Mouse (Mus musculus): ENCODE measurements at regions not wholly inside any gene's neighbourhood (a gene's known extent, or its start where the extent isn't known, plus 50 kb on each side); places are given as distances from the start of the nearest gene placed in this dataset.
A peak's percentile ranks its signal among the peaks of the same experiment; 100 is the strongest.

GRCm38 (mm10) chr2:133724310-133724709 is 172.4 kb downstream of the Bmp2 start:
- peak; percentile 53 for TF ChIP-seq CTCF (IDR thresholded peaks at IDR 0.05)
- no peak overlapping the region for H3K27ac ChIP-seq (ENCODE audit: low read depth, low read length)
- ATAC-seq (ENCODE audit: low FRiP score): no peak
- H3K36me3 ChIP-seq (ENCODE audit: insufficient read depth, low read length): no peaks in the 10 kb centered on the region
- no peak overlapping the region for H3K9ac ChIP-seq (replicated peaks; ENCODE audit: low read length, poor library complexity, severe bottlenecking)
- H3K4me3 ChIP-seq (ENCODE audit: low read depth, low read length): no peak overlapping the region
- no peaks in the 10 kb centered on the region; the same call in 1 of the 2 replicates for H3K4me1 ChIP-seq (ENCODE audit: insufficient read depth, low read length)
- H3K9me3 ChIP-seq (ENCODE audit: low read length): no peaks in the 10 kb centered on the region
- no peaks in the 10 kb centered on the region for H3K27me3 ChIP-seq (ENCODE audit: insufficient read depth, low read length)
- H3K4me2 ChIP-seq (ENCODE audit: low read depth, low read length, poor library complexity, severe bottlenecking): no peak overlapping the region
- 80% methylated on average over 7 of the region's 7 CpGs for WGBS
- peak; percentile 31 for DNase-seq (ENCODE audit: low spot score)

- DNase-seq (ENCODE audit: low spot score): no peak
- Histone ChIP-seq H3K9me3 (ENCODE audit: low read length) (no peaks in the 10 kb centered on the region), H3K9ac (replicated peaks; ENCODE audit: low read length, poor library complexity, severe bottlenecking) (no peak overlapping the region), H3K4me2 (ENCODE audit: low read depth, low read length, poor library complexity, severe bottlenecking) (no peak overlapping the region), H3K4me3 (ENCODE audit: low read depth, low read length) (no peak overlapping the region), H3K4me1 (ENCODE audit: insufficient read depth, low read length) (no peaks in the 10 kb centered on the region; the same call in 1 of the 2 replicates), H3K36me3 (ENCODE audit: insufficient read depth, low read length) (no peaks in the 10 kb centered on the region), H3K27me3 (ENCODE audit: insufficient read depth, low read length) (no peaks in the 10 kb centered on the region), H3K27ac (ENCODE audit: low read depth, low read length) (no peak overlapping the region)
- ATAC-seq (ENCODE audit: low FRiP score): no peak
- WGBS: 64% methylated on average over 6 of the region's 6 CpGs
- no peak for TF ChIP-seq CTCF (IDR thresholded peaks at IDR 0.05)
Observed at GRCm38 (mm10) chr2:133724757-133725156, 172.8 kb downstream of the Bmp2 start.

- Histone ChIP-seq H3K9ac (replicated peaks; ENCODE audit: low read length, poor library complexity, severe bottlenecking) (no peak overlapping the region), H3K9me3 (ENCODE audit: low read length) (no peaks in the 10 kb centered on the region), H3K4me2 (ENCODE audit: low read depth, low read length, poor library complexity, severe bottlenecking) (no peak overlapping the region), H3K4me3 (ENCODE audit: low read depth, low read length) (no peak overlapping the region), H3K36me3 (ENCODE audit: insufficient read depth, low read length) (no peaks in the 10 kb centered on the region), H3K27me3 (ENCODE audit: insufficient read depth, low read length) (no peaks in the 10 kb centered on the region), H3K27ac (ENCODE audit: low read depth, low read length) (no peak overlapping the region), H3K4me1 (ENCODE audit: insufficient read depth, low read length) (no peaks in the 10 kb centered on the region)
- TF ChIP-seq CTCF (IDR thresholded peaks at IDR 0.05): no peak
- DNase-seq (ENCODE audit: low spot score) (no peak), ATAC-seq (ENCODE audit: low FRiP score) (no peak)
- 26% methylated on average over 9 of the region's 9 CpGs for WGBS
Observed at GRCm38 (mm10) chr2:133734469-133735225, 182.7 kb downstream of the Bmp2 start.

GRCm38 (mm10) chr2:133738839-133739430 is 187.0 kb downstream of the Bmp2 start:
- Histone ChIP-seq H3K27ac (ENCODE audit: low read depth, low read length) (no peak overlapping the region), H3K27me3 (ENCODE audit: insufficient read depth, low read length) (no peaks in the 10 kb centered on the region), H3K4me3 (ENCODE audit: low read depth, low read length) (no peak overlapping the region), H3K4me1 (ENCODE audit: insufficient read depth, low read length) (no peaks in the 10 kb centered on the region), H3K9me3 (ENCODE audit: low read length) (no peaks in the 10 kb centered on the region), H3K9ac (replicated peaks; ENCODE audit: low read length, poor library complexity, severe bottlenecking) (no peak overlapping the region), H3K36me3 (ENCODE audit: insufficient read depth, low read length) (no peaks in the 10 kb centered on the region), H3K4me2 (ENCODE audit: low read depth, low read length, poor library complexity, severe bottlenecking) (no peak overlapping the region)
- TF ChIP-seq CTCF (IDR thresholded peaks at IDR 0.05): no peak
- DNase-seq (ENCODE audit: low spot score): no peak
- WGBS: 91% methylated on average over 10 of the region's 10 CpGs
- no peak for ATAC-seq (ENCODE audit: low FRiP score)

- Histone ChIP-seq H3K36me3 (ENCODE audit: insufficient read depth, low read length) (no peaks in the 10 kb centered on the region), H3K9ac (replicated peaks; ENCODE audit: low read length, poor library complexity, severe bottlenecking) (no peak overlapping the region), H3K9me3 (ENCODE audit: low read length) (no peaks in the 10 kb centered on the region), H3K4me2 (ENCODE audit: low read depth, low read length, poor library complexity, severe bottlenecking) (no peak overlapping the region), H3K4me3 (ENCODE audit: low read depth, low read length) (no peak overlapping the region), H3K4me1 (ENCODE audit: insufficient read depth, low read length) (no peaks in the 10 kb centered on the region), H3K27ac (ENCODE audit: low read depth, low read length) (no peak overlapping the region), H3K27me3 (ENCODE audit: insufficient read depth, low read length) (no peaks in the 10 kb centered on the region)
- ATAC-seq (ENCODE audit: low FRiP score) (no peak), DNase-seq (ENCODE audit: low spot score) (no peak)
- no peak for TF ChIP-seq CTCF (IDR thresholded peaks at IDR 0.05)
- 70% methylated on average over 4 of the region's 4 CpGs for WGBS
Observed at GRCm38 (mm10) chr2:133748493-133748892, 196.5 kb downstream of the Bmp2 start.

- ATAC-seq (ENCODE audit: low FRiP score) (no peak), DNase-seq (ENCODE audit: low spot score) (no peak)
- H3K4me3 ChIP-seq (ENCODE audit: low read depth, low read length): no peak overlapping the region
- H3K4me2 ChIP-seq (ENCODE audit: low read depth, low read length, poor library complexity, severe bottlenecking): no peak overlapping the region
- no peak overlapping the region for H3K27ac ChIP-seq (ENCODE audit: low read depth, low read length)
- no peaks in the 10 kb centered on the region for H3K9me3 ChIP-seq (ENCODE audit: low read length)
- no peaks in the 10 kb centered on the region for H3K36me3 ChIP-seq (ENCODE audit: insufficient read depth, low read length)
- no peak for TF ChIP-seq CTCF (IDR thresholded peaks at IDR 0.05)
- no peaks in the 10 kb centered on the region for H3K4me1 ChIP-seq (ENCODE audit: insufficient read depth, low read length)
- H3K9ac ChIP-seq (replicated peaks; ENCODE audit: low read length, poor library complexity, severe bottlenecking): no peak overlapping the region
- 86% methylated on average over 4 of the region's 4 CpGs for WGBS
- H3K27me3 ChIP-seq (ENCODE audit: insufficient read depth, low read length): no peaks in the 10 kb centered on the region
Observed at GRCm38 (mm10) chr2:133749846-133750637, 198.1 kb downstream of the Bmp2 start.

Data from midbrain, postnatal 0 days (tissue).